Mouse (Mus musculus) ovary, postnatal 14 days (tissue): ENCODE data around the gene Olfr835.

Source experiments
- DNase-seq: peaks from one replicate; pipeline ENCODE4 v3.0.0; 2022; ENCODE audit warnings: low spot score

Gene Olfr835

GRCm38 (mm10) chr9:19032435-19032834 is at the start of gene Olfr835:
Gene Olfr835, plus strand, starts transcription at chr9:19032735.
- no peak for DNase-seq

- no peak for DNase-seq
Measured at GRCm38 (mm10) chr9:18987690-18988089, 44.8 kb upstream of the Olfr835 start, which contains the start of gene Olfr834. Gene Olfr834, plus strand, starts transcription at chr9:18987990.

GRCm38 (mm10) chr9:19084986-19085385 is 52.5 kb downstream of the Olfr835 start:
- DNase-seq = no peak
